Mouse (Mus musculus): ENCODE results near the gene Auts2.

Gene Auts2

DNA sequence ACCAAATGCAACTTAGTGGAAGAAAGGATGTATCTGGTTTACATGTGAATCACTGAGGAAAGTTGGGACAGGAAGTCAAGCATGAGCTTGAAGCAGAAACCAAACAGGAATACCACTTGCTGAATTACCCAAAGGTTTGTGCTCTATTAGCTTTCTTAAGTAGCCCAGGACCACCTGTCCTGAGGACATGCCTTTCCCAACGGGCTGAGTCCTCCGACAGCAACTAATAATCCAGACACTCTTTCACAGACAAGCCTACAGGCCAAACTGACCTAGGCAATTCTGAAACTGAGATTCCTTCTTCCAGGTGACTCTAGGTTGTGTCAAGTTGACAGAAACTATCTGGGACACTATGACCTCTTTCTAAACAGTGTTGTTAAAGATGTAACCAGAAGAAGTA, 44.2 kb downstream of the Auts2 start:
- CTCF ChIA-PET = no interaction called here

DNA sequence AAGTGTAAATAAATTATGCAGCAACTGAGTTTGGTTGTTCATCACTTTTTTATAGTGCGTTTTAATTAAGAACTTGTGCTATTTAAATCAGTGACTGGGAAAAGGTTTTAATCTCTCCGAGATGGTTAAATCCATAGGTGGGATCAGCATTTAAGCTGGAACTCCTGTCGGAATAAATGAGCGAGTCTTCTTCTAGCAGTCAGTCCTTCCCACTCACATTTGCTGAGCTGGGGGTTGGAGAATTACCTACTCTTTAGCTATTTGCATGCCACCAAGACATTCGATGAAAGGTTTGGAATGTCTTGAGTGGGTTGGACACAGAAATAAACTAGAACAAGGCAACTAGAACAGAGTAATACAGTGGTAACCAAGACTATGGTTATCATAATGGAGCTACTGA, 45.1 kb downstream of the Auts2 start:
- CTCF ChIA-PET = no interaction called here

DNA sequence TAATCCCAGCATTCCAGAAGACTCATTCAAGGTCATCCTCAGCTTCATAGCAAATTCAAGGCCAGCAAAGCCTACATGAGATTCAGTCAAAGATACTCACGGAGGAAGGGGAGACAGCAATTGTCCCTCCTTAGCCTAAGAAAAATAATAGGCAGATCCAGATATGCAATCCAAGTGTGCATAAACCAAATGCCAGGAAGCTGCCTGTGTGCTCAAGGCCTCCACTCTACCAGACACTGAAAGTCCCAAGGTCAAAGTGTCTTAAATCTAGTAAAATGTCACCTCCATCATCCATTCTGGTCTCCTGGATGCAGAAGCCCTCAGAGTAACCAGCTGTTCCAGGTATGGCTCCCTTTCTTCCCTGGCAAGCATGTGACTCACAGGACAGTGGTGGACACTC, 50.4 kb downstream of the Auts2 start:
- CTCF ChIA-PET = no interaction called here

DNA sequence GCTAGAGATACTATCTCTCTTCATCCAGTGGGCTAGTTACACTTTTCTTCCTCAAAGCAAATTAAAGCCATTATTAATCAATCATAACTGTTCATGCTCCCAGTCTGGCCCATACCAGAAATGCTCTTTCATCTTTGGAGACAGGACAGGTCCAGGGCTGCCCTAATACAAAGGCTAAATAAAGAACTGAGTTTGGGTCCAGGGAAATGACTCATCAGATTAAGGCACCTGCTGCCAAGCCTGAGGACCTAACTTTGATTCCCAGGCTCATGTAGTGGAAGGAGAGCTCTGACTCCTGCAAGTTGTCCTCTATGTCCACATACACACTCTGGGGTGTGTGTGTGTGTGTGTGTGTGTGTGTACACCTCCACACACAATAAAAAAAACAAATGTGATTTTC, 51.1 kb downstream of the Auts2 start:
- CTCF ChIA-PET = no interaction called here

DNA sequence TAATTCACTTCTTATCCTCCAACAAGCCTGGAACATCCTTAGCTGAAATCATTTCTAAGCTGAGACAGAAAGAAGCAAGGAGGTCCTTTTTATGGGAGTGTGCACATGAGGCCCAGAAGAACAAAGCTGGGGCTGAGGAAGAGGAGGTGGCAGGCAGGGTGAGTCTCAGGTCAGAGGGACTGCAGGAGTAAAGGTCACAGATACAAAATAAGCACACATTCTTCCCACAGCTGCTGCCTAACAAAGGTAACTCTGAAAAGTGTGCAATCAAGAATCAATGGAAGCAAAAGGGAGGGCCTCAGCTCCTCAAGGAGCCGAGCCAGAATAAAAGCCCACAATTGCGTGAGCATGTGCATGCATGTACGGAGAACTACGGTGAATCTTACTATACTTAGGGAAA, 51.6 kb downstream of the Auts2 start:
- CTCF ChIA-PET = no interaction called here

DNA sequence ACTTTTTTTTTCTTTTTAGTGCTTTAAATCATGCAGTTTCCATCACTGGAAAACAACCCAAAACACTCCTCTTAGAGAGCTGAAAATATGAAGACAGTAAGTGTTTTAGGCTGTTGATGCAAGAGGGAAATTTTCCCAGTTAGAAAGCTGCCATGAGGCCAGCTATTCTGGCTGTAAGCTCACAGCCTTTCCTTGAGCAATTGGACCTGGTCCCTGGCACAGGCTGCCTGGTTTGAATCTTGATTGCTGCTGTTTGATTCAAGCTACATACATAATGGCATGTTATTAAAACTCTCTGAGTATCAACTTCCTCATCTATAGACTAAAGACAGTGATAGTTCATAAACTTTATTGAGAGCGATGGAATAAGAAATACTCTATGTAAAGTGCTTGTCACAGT, 52.8 kb downstream of the Auts2 start:
- CTCF ChIA-PET = no interaction called here

DNA sequence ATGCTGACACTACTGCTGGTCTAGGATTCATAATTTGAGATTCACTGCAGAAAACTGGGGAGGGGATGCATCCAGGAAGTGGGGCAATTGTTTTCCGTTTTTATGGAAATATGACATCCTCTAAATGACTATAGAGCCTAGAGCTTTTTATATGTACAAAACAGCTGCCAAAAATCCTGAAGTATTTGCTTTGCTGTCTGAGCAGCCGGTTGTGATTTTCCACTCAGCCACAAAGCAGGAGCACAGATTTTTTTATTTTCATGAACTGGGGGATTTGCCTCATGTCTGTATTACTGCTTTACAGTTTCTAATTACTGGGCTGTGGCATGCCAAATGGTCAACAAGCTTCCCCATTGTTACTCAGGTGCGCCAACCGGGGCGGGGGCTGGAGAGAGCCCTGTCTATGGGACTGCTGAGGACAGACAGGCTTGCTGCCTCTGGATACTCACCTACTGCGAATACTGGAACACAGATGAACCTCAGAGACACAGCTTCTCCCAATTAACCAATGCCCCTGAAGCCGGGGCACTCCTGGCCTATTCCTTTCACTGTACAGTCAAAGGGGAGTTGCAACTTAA, 53.3 kb downstream of the Auts2 start:
- CTCF ChIA-PET = no interaction called here

DNA sequence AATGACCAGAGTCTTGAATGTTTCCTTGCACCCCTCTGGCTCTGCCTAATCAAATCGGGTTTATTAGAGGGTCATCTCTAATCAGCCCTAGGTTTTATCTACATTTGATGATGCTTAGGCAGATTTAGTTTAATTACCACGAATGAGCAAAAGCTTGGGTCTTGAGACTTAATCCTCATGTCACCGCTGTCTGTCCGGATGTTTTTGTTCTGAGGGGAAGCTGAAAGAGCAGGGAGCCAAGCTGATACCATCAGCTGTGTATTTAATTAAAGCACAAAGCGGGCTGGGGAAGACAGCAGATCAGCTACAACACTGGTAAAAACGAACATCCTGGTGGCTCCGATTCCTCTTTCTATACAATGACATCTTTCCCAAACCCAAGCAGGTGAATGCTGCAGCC, 56.3 kb downstream of the Auts2 start:
- CTCF ChIA-PET = no interaction called here

DNA sequence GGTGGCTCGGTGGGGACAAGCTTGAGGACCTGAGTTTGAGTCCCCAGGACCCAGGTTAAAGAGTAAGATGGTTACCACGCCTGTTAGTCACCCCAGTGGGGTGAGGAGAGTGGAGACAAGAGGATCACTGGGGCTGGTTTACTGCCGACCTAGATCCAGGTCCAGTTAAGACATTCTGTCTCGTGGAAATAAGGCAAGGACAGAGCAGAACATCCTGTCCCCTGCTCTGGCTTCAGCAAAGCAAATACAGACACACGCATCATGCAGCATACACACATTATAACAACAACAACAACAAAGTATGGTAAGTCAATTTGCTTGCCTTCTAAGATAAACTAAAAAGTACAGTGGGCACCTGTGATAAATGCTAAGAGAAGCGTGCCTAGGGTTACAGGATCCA, 57.1 kb downstream of the Auts2 start:
- CTCF ChIA-PET = no interaction called here

DNA sequence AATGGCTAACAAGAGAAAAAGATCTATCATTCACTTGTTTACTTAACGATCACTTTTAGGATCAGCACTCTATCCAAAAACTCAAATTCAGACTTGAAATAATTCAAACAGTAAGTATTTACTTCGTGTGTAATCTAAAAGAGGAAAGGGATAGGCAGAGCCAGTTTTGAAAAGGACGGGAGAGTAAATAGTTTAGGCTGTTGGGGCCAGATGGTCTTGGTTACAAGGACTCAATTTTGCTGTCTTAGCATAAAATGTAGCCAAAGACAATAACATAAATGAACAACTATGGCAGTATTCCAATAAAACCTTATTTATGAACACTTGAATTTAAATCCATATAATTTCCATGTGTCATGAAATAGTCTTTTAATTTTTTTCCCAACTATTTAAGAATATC, 57.7 kb downstream of the Auts2 start:
- CTCF ChIA-PET = no interaction called here

DNA sequence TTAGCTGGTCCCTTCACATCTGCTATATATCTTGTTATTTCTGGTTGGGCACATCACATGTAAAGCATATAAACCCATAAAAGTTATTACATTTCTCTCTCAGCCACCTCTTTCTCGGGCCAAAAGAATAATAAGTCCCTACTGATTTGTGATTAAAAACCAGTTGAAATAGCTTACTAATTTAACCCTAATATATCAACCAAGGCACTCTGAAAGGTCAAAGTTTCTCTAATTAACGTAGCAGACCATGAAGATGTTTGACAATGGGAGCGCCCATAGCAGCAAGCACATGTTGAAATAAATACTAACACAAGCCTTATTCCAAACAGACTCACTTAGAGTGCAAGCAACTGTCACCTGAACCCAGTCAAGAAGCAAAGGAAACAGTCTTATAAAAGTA, 61.7 kb downstream of the Auts2 start:
- CTCF ChIA-PET = no interaction called here

DNA sequence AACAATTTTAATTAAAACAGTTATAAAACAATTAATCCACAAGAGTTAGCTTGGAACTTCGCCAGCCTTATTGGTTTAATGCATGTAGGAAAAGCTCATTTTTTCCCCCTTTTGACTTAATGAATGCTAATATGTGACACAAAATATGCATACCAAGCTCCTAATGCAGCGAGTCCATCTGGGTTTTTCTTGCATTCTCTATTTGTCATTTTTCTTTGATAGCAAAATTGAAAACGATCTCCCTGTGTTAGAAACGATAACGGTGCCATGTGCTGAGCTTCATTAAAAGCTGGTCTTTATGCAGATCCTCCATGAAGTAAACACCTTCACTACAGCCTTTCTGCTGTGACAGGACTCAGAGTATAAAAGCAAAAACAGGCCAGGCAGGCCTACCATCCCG, 62.7 kb downstream of the Auts2 start:
- CTCF ChIA-PET = no interaction called here

DNA sequence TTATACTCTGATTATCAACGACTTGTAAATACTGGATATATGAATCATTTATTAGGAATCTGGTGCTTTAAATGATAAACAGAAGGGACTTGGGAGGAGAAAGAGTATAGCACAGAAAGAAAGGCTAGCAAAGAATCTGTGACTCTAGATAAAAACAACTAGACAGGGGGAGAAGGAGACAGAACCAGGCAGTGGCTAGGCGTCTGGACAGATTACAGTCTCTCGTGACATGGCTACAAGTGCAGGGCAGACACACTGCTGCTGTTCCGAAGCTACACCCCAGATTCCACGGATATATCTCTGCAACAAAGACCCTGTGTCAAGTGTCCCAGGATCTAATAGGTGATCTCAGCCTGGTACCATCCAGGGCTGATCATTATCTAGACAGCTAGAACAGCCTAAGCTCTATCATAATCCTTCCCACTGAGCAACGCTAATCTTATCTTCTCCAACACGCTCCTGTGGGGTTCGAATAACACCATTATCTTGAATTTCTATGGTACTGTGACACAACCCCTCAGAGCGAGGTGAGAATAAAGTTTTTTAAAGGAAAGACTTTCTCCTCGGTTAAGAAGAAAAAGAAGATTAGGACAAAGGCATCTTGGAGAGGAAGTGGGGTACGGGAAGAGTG, 63.8 kb downstream of the Auts2 start:
- CTCF ChIA-PET = no interaction called here

DNA sequence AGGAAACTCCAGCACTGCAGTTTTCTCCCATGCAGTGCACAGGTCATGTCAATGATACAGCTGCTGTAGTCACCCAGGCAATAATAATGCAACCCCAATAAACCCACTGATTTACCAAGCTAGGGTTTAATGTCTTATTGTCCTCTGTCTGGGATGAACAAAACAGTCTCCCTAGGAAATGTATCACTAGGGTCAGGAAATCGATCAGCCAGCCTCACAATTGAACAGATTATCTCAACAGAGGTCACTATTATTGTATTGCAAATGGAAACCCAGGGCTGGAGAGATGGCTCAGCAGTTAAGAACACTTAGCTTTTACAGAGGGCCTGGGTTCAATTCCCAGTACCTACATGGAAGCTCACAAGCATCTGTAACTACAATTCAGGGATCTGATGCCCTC, 65.6 kb downstream of the Auts2 start:
- CTCF ChIA-PET = no interaction called here

DNA sequence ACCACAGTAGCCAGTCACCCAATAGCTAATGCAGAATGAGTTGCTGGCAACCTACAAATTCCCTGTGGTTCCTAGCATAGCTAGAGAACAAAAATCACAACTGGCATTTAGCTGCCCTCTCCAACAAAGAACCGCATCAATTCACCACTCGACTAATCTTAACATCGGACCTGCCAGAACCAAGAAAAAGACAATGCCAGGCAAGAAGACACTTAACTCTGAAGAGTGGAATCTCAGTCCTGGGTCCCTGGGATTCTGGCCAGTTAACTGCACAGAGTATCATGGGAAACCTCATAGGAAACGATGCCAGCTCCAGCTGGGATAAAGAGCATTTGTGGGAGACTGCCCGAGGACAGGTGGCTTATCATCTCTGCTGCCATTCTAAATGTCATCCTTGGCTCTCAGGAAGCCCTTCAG, 70.2 kb downstream of the Auts2 start:
- CTCF ChIA-PET = no interaction called here

DNA sequence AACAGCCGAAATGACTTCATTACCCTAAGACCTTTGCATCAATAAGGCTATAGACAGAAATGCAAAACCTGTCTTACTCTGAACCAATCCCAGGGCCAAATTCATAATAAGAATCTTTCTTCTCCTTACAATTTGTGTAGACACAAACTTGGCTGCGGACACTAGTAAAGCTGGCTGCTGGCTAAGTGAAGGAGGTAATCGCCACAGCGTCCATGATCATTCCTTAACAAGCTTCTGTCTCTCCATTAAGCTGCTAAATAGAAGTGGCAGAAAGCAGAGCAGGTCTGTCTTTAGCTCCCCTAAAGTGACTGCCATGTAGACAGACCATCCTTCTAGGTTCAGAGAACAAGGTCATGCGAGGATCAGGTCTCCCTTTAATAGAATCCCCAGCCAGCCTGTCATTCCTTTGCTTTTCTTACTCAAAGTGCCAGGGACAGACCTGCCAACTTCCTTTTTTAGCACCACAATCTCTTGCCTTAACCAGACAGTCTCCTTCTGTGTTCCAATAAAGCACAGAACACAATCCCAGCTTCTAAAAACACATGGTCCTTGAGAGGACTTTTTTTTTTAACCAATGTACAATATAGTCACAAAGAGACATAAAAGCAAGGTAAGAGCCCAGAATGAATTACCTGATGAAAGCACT, 70.8 kb downstream of the Auts2 start:
- CTCF ChIA-PET = no interaction called here

DNA sequence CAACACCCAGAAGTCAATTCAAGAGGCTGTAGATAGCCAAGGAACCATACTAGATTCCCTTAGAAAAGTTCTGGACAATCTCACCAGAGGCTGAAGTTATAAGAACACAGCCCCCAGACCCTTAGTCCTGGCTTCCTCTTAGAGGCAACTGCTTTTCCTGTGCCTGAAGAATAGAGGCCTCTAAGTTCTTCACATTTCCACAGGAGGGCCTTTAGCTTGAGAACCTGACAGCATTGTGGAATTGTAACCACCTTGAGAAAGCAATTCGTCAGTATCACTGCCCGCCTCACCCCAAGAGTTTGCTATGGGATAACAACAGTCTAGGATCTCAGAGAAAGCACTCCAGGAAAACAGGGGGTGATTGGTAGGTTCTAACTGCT, 75.8 kb downstream of the Auts2 start:
- CTCF ChIA-PET = no interaction called here

DNA sequence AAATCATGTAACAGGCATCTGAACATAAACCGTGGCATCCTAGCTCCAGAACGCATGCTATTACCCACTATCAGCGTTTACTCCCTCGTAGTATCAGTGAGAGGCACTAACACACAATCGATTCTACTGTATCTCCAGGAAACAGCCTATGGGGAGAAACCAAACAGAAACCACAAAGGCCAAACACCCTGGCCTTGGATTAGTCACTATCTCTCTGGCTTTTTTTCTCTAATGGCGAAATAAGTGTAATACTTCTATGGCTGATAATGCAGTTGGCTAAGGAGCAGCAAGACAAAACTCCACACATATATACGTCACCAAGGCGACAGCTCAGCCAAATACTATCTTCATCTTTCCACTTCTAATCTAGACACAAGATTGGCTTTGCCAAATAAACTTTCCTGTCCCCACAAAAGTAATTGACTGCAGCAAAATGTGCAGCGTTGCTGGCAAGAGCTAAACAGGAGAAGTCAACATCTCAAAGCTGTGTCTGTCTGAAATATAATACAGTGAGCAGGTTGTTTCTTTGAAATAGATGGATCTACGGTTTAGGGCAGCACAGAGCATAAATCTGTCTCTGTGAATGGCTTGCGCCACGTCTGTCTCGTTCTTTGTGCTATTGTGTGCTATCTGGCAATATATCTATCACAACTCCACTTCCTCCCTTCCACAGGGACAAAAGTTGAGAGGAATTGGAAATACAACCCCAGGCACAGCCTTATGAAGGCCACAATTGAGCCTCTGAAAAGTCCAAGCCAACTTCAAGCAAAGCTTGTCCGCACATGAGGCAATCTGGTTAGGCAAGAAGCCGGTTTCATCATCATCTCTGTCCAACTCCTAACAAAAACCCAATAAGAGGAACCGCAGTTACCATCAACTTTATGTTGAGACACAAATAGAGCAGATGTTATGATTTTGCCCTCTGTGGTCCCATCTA, 76.4 kb downstream of the Auts2 start:
- CTCF ChIA-PET = no interaction called here

DNA sequence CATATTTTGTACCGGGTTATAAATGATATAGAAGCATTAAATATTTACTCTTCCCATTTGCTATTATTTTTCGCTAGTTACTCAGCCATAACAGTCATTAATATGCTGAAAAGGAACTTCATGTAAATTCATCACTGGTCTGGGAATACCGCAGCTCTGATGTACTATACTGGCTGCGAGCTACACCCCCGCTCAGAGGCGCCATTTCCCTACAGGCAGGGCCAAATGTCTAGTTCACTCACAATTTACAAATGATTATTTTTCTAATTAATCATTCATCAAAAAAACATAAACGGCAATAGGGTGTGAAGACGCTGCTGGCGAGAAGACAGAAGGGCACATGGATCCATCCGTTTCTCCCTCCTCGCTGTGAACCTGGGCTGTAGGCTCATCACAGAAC, 80.6 kb downstream of the Auts2 start:
- CTCF ChIA-PET = no interaction called here

DNA sequence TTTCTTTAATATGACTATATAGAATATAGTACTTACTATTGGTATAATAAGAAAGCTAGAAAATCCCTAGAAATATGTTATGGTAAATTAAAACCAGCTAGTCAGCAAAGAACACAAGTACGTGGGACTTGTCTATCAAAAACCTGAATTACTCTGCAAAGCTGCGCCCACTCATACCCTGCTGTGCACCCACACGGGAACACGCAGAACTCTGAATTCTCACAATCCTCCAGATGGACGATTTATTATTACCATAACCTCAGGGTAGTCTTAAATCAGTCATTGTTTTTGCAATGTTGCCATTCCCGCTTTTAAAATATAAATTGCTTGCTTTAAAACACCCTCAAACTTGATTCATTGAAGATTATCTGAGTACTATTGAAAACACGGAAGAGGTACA, 84.6 kb downstream of the Auts2 start:
- CTCF ChIA-PET = no interaction called here

DNA sequence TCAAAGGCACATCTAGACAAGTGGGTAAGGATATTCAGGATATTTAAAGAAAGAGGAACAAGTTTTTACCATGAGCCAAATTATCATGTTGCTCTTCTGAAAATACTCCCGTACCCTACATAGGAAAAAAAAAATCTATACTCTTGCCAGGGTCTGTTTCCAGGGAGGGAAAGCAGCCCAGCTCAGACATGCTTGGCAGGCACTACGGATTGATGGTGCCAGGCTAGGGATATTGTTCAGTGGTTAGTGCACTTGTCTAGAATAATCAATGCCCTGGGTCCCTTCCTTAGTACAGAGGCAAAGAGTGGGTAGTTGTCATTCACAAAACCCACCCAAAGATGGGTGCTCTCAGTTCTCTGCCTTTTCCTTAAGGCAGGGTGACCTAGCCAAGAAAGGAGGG, 90.8 kb downstream of the Auts2 start:
- CTCF ChIA-PET = no interaction called here

DNA sequence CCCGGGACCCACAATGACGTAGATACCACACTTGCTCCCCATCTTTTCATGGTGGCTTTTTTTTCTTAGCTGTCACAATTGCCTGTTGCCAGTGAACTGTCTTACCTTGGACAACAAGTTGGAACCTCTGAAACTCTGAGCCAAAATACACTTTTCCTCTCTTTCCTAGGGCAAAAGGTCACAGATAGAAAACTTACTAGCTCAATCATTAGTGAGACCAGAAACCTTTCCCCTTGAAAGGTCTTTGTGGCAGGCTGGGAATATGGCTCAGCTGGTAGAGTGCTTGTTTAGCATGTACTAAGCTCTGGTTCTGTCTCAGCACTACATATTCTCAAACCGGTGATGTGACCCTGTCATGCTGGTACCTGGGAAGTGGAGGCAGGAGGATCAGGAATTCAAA, 93.1 kb downstream of the Auts2 start:
- CTCF ChIA-PET = no interaction called here

DNA sequence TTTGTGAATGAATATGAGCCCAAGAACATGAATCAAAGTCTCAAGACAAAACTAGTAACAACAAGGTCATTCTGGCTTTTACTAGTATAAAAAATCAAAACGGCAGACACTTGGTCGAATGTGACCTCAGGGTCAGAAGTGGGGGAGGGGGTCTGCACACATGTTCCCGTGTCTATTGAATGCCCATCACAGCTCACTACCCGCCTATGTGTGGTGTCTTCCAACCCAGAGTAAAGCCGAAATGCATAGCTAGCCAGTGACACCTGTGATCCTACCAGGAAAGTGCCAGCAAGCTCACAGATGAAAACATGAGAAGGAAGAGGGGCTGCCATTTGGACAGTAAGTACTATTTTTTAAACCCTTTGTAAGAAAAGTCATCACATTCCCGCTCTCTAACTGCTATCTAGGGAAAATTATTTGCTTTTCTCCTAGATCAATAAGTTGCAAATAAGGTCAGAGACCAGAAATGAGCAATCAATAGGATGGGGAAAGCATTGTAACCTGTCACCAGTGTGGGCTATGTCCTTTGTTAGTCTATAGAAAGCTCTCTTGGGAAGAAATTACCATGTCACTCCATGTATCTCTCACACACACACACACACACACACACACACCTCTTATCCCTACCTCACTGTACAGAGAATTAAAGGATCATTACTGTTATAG, 94.6 kb downstream of the Auts2 start:
- CTCF ChIA-PET = no interaction called here
